Mouse (Mus musculus) CH12.LX (cell line): ENCODE measurements around the gene Csad. TPM values are rescaled to one million over a fixed set of nuclear protein-coding genes. Genes with fewer than 3 reads are reported as not detected.
A peak's percentile ranks its signal among the peaks of the same experiment; 100 is the strongest.

ENCODE experiments used
- DNase-seq: peaks from one replicate; pipeline ENCODE4 v3.0.0-alpha.2; 2013; ENCODE audit errors: extremely low read depth
- H3K27ac ChIP-seq: 2 replicates; pipeline ENCODE4 v1.5.1; 2012; ENCODE audit warnings: low read depth, mild to moderate bottlenecking, control low read depth, moderate library complexity; ENCODE audit not compliant: insufficient read depth
- H3K27me3 ChIP-seq: replicated peaks from 2 replicates; pipeline ENCODE3; 2012; ENCODE audit warnings: inconsistent platforms
- H3K36me3 ChIP-seq, 2 experiments: replicated peaks in 1 of 2; 2 replicates each; pipeline versions ENCODE3 to v1.6.1; 2012; ENCODE audit warnings: inconsistent platforms in 1 of 2, low read length in 1 of 2, mild to moderate bottlenecking in 1 of 2, mixed read lengths in 1 of 2, moderate library complexity in 1 of 2; ENCODE audit not compliant: control insufficient read depth in 1 of 2, insufficient read depth in 1 of 2
- H3K4me1 ChIP-seq, 2 experiments: 2 replicates each; pipeline ENCODE4 v1.6.1; 2012; ENCODE audit warnings: inconsistent platforms in 1 of 2, moderate library complexity in 1 of 2; ENCODE audit not compliant: insufficient read depth in 2 of 2, control insufficient read depth in 1 of 2
- H3K4me2 ChIP-seq: 2 replicates; pipeline ENCODE4 v1.6.1; 2012; ENCODE audit warnings: low read depth, mild to moderate bottlenecking, control low read depth; ENCODE audit not compliant: poor library complexity, insufficient read depth, severe bottlenecking
- H3K4me3 ChIP-seq, 3 experiments: fragments of 150-350 bp in 1 of 3; sonication (generic) in 1 of 3; replicated peaks in 1 of 3; 2 replicates each; pipeline versions ENCODE3 to v1.5.1; 2011 to 2012; ENCODE audit warnings: low read depth in 2 of 3, low read length in 2 of 3, mild to moderate bottlenecking in 2 of 3, moderate library complexity in 2 of 3, control low read depth in 1 of 3, improper control_type of control experiment in 1 of 3, inconsistent platforms in 1 of 3, mixed read lengths in 1 of 3; ENCODE audit not compliant: poor library complexity in 1 of 3
- H3K79me2 ChIP-seq: replicated peaks from 2 replicates; pipeline ENCODE4 v1.6.1; 2012; ENCODE audit warnings: mild to moderate bottlenecking, moderate library complexity; ENCODE audit not compliant: control insufficient read depth, poor library complexity, insufficient read depth, severe bottlenecking; ENCODE audit errors: extremely low read depth
- H3K9ac ChIP-seq: 2 replicates; pipeline ENCODE4 v1.6.1; 2012; ENCODE audit warnings: low read depth, mild to moderate bottlenecking, control low read depth, moderate library complexity; ENCODE audit not compliant: insufficient read depth
- H3K9me3 ChIP-seq: replicated peaks from 2 replicates; pipeline ENCODE3; 2012; ENCODE audit warnings: low read length, inconsistent platforms, mixed read lengths
- BHLHE40 ChIP-seq: IDR thresholded peaks from 2 replicates; pipeline ENCODE4 v1.6.1; 2011; ENCODE audit warnings: mild to moderate bottlenecking, low read depth, low read length, improper control_type of control experiment
- CHD2 ChIP-seq: IDR thresholded peaks from 2 replicates; pipeline ENCODE4 v1.6.1; 2011; ENCODE audit warnings: low read length, improper control_type of control experiment
- CTCF ChIP-seq, 2 experiments: IDR thresholded peaks in 1 of 2; conservative IDR thresholded peaks in 1 of 2; 2 replicates each; pipeline ENCODE4 v1.5.1; 2011 to 2012; ENCODE audit warnings: low read depth in 2 of 2, low read length in 2 of 2, improper control_type of control experiment in 1 of 2, inconsistent platforms in 1 of 2, mild to moderate bottlenecking in 1 of 2, moderate library complexity in 1 of 2
- E2F4 ChIP-seq: IDR thresholded peaks from 2 replicates; pipeline ENCODE4 v1.6.1; 2011; ENCODE audit warnings: low read depth, low read length, improper control_type of control experiment; ENCODE audit not compliant: insufficient replicate concordance
- EP300 ChIP-seq: IDR thresholded peaks from 2 replicates; pipeline ENCODE4 v1.6.1; 2011; ENCODE audit warnings: low read length, improper control_type of control experiment
- ETS1 ChIP-seq: conservative IDR thresholded peaks from 2 replicates; pipeline ENCODE4 v1.6.1; 2012; ENCODE audit warnings: low read depth, mild to moderate bottlenecking, inconsistent platforms, low read length, improper control_type of control experiment, moderate library complexity
- GABPA ChIP-seq: IDR thresholded peaks from 2 replicates; pipeline ENCODE4 v1.6.1; 2012; ENCODE audit warnings: low read depth, low read length, improper control_type of control experiment, inconsistent platforms; ENCODE audit not compliant: insufficient replicate concordance
- IRF4 ChIP-seq: IDR thresholded peaks from 2 replicates; pipeline ENCODE4 v1.6.1; 2014; ENCODE audit warnings: low read depth, mild to moderate bottlenecking, inconsistent platforms, low read length, improper control_type of control experiment
- KAT2A ChIP-seq: IDR thresholded peaks from 2 replicates; pipeline ENCODE4 v1.6.1; 2012; ENCODE audit warnings: low read length, improper control_type of control experiment, inconsistent platforms; ENCODE audit not compliant: insufficient replicate concordance
- MAFK ChIP-seq: IDR thresholded peaks from 2 replicates; pipeline ENCODE4 v1.6.1; 2011; ENCODE audit warnings: low read length, improper control_type of control experiment; ENCODE audit not compliant: insufficient replicate concordance
- MAZ ChIP-seq: IDR thresholded peaks from 2 replicates; pipeline ENCODE4 v1.6.1; 2012; ENCODE audit warnings: low read depth, mild to moderate bottlenecking, inconsistent platforms, low read length, improper control_type of control experiment, moderate library complexity
- MXI1 ChIP-seq: IDR thresholded peaks from 2 replicates; pipeline ENCODE4 v1.6.1; 2011; ENCODE audit warnings: mild to moderate bottlenecking, low read depth, low read length, improper control_type of control experiment
- MYC ChIP-seq: IDR thresholded peaks from 2 replicates; pipeline ENCODE4 v1.6.1; 2011; ENCODE audit warnings: low read depth, mild to moderate bottlenecking, improper control_type of control experiment, low read length
- NELFE ChIP-seq: IDR thresholded peaks from 2 replicates; pipeline ENCODE4 v1.6.1; 2011; ENCODE audit warnings: low read depth, low read length, improper control_type of control experiment
- NRF1 ChIP-seq: IDR thresholded peaks from 2 replicates; pipeline ENCODE4 v1.6.1; 2014; ENCODE audit warnings: low read depth, mild to moderate bottlenecking, inconsistent platforms, low read length, improper control_type of control experiment, moderate library complexity
- PAX5 ChIP-seq: IDR thresholded peaks from 2 replicates; pipeline ENCODE4 v1.6.1; 2012; ENCODE audit warnings: low read length, inconsistent platforms, mixed read lengths
- POLR2A ChIP-seq: IDR thresholded peaks from 2 replicates; pipeline ENCODE4 v1.6.1; 2011; ENCODE audit warnings: low read depth, mild to moderate bottlenecking, improper control_type of control experiment, low read length
- RAD21 ChIP-seq: IDR thresholded peaks from 2 replicates; pipeline ENCODE4 v1.6.1; 2011; ENCODE audit warnings: low read depth, mild to moderate bottlenecking, low read length, improper control_type of control experiment, moderate library complexity
- RCOR1 ChIP-seq: conservative IDR thresholded peaks from 2 replicates; pipeline ENCODE4 v1.6.1; 2012; ENCODE audit warnings: low read depth, mild to moderate bottlenecking, inconsistent platforms, low read length, improper control_type of control experiment
- SIN3A ChIP-seq: IDR thresholded peaks from 2 replicates; pipeline ENCODE4 v1.6.1; 2012; ENCODE audit warnings: low read length, improper control_type of control experiment, inconsistent platforms
- SMC3 ChIP-seq: IDR thresholded peaks from 2 replicates; pipeline ENCODE4 v1.6.1; 2011; ENCODE audit warnings: low read depth, low read length, improper control_type of control experiment
- ZC3H11A ChIP-seq: IDR thresholded peaks from 2 replicates; pipeline ENCODE4 v1.6.1; 2012; ENCODE audit warnings: low read depth, mild to moderate bottlenecking, inconsistent platforms, low read length, improper control_type of control experiment
- ZKSCAN1 ChIP-seq: IDR thresholded peaks from 2 replicates; pipeline ENCODE4 v1.6.1; 2012; ENCODE audit warnings: low read depth, inconsistent platforms, low read length, improper control_type of control experiment, borderline replicate concordance
- ZNF384 ChIP-seq: IDR thresholded peaks from 2 replicates; pipeline ENCODE4 v1.6.1; 2012; ENCODE audit warnings: low read depth, low read length, improper control_type of control experiment, inconsistent platforms
- dilution Hi-C: fragments of 300-500 bp; cut with MboI; formaldehyde crosslinking; loops from 2 replicates; pipeline ENCODE4 v1.14.3; 2020; ENCODE audit warnings: low sequenced_read_pairs; ENCODE audit not compliant: extremely low pct_unique_long_range_greater_than_20kb, extremely low pct_ligation_motif_present
- in situ Hi-C: fragments of 300-500 bp; cut with MboI; formaldehyde crosslinking; loops from 3 replicates; pipeline ENCODE4 v1.14.3; 2019; ENCODE audit warnings: low sequenced_read_pairs, low pct_ligation_motif_present, low pct_unique_long_range_greater_than_20kb, mixed read lengths
- polyA plus RNA-seq: library from polyadenylated mRNA; unstranded; fragments of >175 nt; gene quantifications from 2 replicates; pipeline ENCODE4 v1.2.1, GENCODE M21; 2012; ENCODE audit warnings: low read depth; ENCODE audit not compliant: insufficient read length
- total RNA-seq, 2 experiments: library from RNA; depleted of rRNA; stranded (reverse); fragments of 300-350 nt in 1 of 2; fragments of >200 nt in 1 of 2; gene quantifications; 2 replicates each; pipeline ENCODE4 v1.2.3; 2012 to 2014

The Csad gene
- total and polyA plus RNA-seq, 3 experiments = 3.7 to 4.7 (median 3.8) TPM

GRCm38 (mm10) chr15:102239260-102239590 lies 34.7 kb upstream of the Csad start:
- no peak overlapping the region for H3K9ac ChIP-seq
- in situ Hi-C loops = loop anchor here (5.0 kb wide), 2 partner anchors 48 to 78 kb away; no protein-coding TSS in a partner anchor
- H3K4me2 ChIP-seq = no peak overlapping the region
- no peak overlapping the region for H3K27ac ChIP-seq
- H3K27me3 ChIP-seq = peaks cover 19% of the 10 kb centered on the region
- DNase-seq = peak; percentile 81
- H3K79me2 ChIP-seq = no peaks in the 10 kb centered on the region
- peaks cover 14 to 38% of the 10 kb centered on the region in 2 experiments for H3K4me1 ChIP-seq
- no peaks in the 10 kb centered on the region for H3K9me3 ChIP-seq
- no peaks in the 10 kb centered on the region for H3K36me3 ChIP-seq
- dilution Hi-C loops = no loop called here
- no peak for TF ChIP-seq GABPA
- no peak for TF ChIP-seq BHLHE40
- TF ChIP-seq ZC3H11A = peak; percentile 59
- TF ChIP-seq MXI1 = no peak
- peak; percentile 27; the same call in 1 of the 2 replicates for TF ChIP-seq NELFE
- TF ChIP-seq MAFK = no peak
- TF ChIP-seq IRF4 = peak; percentile 52; the same call in 1 of the 2 replicates
- TF ChIP-seq PAX5 = no peak
- no peak for TF ChIP-seq CHD2
- TF ChIP-seq ZKSCAN1 = no peak
- TF ChIP-seq EP300 = no peak
- TF ChIP-seq NRF1 = no peak
- TF ChIP-seq POLR2A = no peak
- TF ChIP-seq ETS1 = no peak
- peak; percentile 96 for TF ChIP-seq SMC3
- no peak for TF ChIP-seq MYC
- TF ChIP-seq SIN3A = no peak
- no peak for TF ChIP-seq KAT2A
- no peak for TF ChIP-seq RCOR1
- no peak for TF ChIP-seq E2F4
- TF ChIP-seq ZNF384 = no peak
- peak; percentile 92 for TF ChIP-seq RAD21
- peak; percentile 75 to 95 for TF ChIP-seq CTCF (conservative IDR thresholded peaks at IDR 0.05 in 1 of 2, IDR thresholded peaks at IDR 0.05 in 1 of 2; ENCODE audit: low read depth in 2 of 2, low read length in 2 of 2)
- 0 out of 2 replicates have a peak, but pooled peaks have one; percentile 37 for TF ChIP-seq MAZ
- no peak overlapping the region for H3K4me3 ChIP-seq
